Mouse (Mus musculus): Measurements from ENCODE around the gene Abcg5. TPM values are rescaled to one million over a fixed set of nuclear protein-coding genes. Genes with fewer than 3 reads are reported as not detected.

Abcg5 gene
- polyA plus RNA-seq (2014; fragmentation: Illumina TruSeq; extraction: RNeasy Lipid Tissue Mini Kit (QIAGEN cat#74804)): 0.29 TPM

DNA sequence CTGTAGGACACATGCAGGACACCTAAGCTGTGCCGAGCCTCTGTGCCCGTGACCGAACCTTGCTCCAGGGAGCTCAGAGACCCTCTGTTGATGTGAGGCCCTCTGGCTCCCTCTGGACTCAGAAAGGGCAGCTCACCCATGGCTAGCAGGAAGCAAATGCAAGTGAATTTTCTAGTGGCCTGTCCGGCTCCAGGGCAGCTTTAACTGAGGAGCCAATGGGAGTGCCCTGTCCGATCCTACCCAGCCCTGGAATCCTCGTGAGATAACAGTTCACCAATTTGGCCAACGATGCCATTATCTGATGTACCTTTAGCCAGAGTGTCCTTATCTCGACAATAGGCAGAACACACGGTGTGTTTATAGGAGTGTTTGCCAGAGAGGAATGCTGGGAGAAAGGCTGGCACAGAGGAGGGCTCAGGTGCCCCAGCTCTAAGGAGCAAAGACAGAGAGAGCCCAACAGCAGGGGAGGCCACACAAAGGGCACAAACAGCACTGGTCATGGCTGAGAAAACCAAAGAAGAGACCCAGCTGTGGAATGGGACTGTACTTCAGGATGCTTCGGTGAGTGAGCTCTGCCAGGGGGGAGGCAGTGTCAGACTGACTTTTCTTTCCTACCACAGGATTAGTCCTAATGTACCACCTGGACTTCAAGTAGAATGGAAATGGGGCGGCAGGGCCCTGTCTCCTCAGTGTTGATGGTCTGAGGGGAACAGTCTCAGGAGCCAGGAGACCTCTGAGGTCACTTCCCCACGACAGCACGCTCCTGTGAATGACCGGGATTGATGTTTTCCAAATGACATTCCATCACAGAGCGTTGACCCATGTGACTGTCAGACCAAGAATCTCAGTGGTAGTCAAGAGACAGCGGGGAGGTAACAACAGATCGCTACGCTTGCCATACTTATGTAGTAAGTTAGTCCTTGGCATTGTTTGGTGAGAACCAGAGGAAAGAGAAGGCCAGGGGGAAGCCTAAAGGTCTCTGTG is at the start of gene Abcg5:
Gene Abcg5, minus strand, starts transcription at position 278 of the 984 bp plus-strand sequence.

DNA sequence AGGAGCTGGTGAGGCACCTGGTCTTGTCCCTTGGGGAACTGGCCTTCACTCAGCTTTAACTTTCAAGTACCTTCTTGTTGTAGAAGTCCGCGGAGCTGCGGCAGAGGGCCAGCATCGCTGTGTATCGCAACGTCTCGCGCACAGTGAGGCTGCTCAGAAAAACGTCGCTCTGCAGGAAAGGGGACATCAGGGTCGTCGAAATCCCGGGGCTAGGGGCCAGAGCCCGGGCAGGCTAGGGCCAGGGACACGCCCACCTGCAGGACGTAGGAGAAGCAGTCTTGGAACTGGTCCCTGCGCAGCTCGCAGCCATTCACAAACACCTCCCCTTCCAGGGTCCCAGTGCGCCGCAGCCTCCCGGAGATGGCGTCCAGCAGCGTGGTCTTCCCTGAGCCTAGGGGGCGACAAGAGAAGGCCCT is 6.9 kb downstream of the Abcg5 start, which contains the start of gene Abcg8:
Gene Abcg8, plus strand, starts transcription at position 352 of the 416 bp plus-strand sequence.

DNA sequence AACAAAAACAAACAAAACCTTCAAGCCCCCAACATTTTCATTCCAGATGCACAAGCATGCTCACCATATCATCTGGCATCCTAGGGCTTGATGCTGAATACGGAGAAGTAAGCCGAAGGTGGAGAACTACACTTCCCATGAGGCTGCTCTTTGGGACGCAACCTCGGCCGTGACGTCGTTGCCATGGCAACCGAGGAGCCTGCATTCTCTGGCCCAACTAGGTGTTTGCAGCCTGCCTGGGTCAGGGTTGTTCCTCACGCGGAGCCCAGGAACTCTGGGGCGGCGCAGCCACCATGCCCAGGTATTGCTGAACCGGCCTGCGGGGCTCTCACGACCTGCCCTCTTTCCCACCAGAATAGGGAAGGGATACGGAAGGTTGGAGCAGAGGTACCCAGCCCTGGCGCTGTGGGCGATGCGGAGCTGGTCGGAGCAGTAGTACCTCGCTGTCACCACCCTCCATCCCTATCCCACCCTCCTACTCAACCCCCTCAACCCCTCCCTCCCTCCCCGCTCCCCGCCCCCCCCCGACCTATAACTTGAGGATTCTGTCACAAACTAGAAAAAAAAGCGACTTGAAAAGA is 56.4 kb downstream of the Abcg5 start, which contains the start of gene Dync2li1:
Gene Dync2li1, plus strand, starts transcription at position 221 of the 581 bp plus-strand sequence.

Other genes starting within 250 kb of the Abcg5 start
- 17.1 TPM for gene Thada, start 216.8 kb downstream of the Abcg5 start, polyA plus RNA-seq (2014; fragmentation: Illumina TruSeq; extraction: RNeasy Lipid Tissue Mini Kit (QIAGEN cat#74804))
- 4.2 TPM for gene Plekhh2, start 171.1 kb downstream of the Abcg5 start, polyA plus RNA-seq (2014; fragmentation: Illumina TruSeq; extraction: RNeasy Lipid Tissue Mini Kit (QIAGEN cat#74804))
- 46.4 TPM for gene Dync2li1, start 56.5 kb downstream of the Abcg5 start, polyA plus RNA-seq (2014; fragmentation: Illumina TruSeq; extraction: RNeasy Lipid Tissue Mini Kit (QIAGEN cat#74804))
- gene Abcg8, start 6.7 kb downstream of the Abcg5 start, polyA plus RNA-seq (2014; fragmentation: Illumina TruSeq; extraction: RNeasy Lipid Tissue Mini Kit (QIAGEN cat#74804)): not detected
- gene Lrpprc, start 107.8 kb upstream of the Abcg5 start, polyA plus RNA-seq (2014; fragmentation: Illumina TruSeq; extraction: RNeasy Lipid Tissue Mini Kit (QIAGEN cat#74804)): 55.0 TPM